13 mouse cellular contexts compared by ENCODE assay signal in genomic region chr16:38282559-38283160, GRCm38 (mm10). TPM values are rescaled to one million over a fixed set of nuclear protein-coding genes. Genes with fewer than 3 reads are reported as not detected.
DNase-seq lines count a peak whose midpoint lies in the region; ATAC-seq lines count a peak whose summit lies in the region.
"Had no signal": no experiment of that assay in that cellular context is flagged by ENCODE, and none has a peak within 500 bp of the region (broad histone marks: within the 10 kb centered on the region; RNA-seq: fewer than 3 reads in every experiment).

No protein-coding gene starts in this region.

- peak; percentile 55 for DNase-seq in intestine, embryonic 14.5 days (ENCODE audit: low spot score)
- no peak for DNase-seq in gastrocnemius, postnatal 36 days
- no peak for DNase-seq in T-cell, adult 2 months (ENCODE audit: low spot score)
- DNase-seq: cerebellum, adult 9-10 months; gastrocnemius, postnatal 14 days had no signal

- WGBS in kidney, embryonic 16.5 days: 79% methylated on average over 7 of the region's 7 CpGs
- WGBS in kidney, embryonic 15.5 days: 75% methylated on average over 7 of the region's 7 CpGs
- 72% methylated on average over 7 of the region's 7 CpGs for WGBS in intestine, embryonic 14.5 days
- WGBS in liver, embryonic 12.5 days (ENCODE audit: insufficient replicate concordance): 50% methylated on average over 7 of the region's 7 CpGs
- 71% methylated on average over 7 of the region's 7 CpGs for WGBS in stomach, embryonic 16.5 days

- H3K4me3 ChIP-seq in kidney, embryonic 16.5 days (ENCODE audit: low read length): no peak overlapping the region
- H3K4me3 ChIP-seq in kidney, embryonic 15.5 days (replicated peaks): no peak overlapping the region
- no peak overlapping the region for H3K4me3 ChIP-seq in intestine, embryonic 14.5 days (ENCODE audit: low read depth, low read length)
- H3K4me3 ChIP-seq in liver, embryonic 12.5 days: no peak overlapping the region
- H3K4me3 ChIP-seq in stomach, embryonic 16.5 days (replicated peaks; ENCODE audit: low read length): no peak overlapping the region
- H3K4me3 ChIP-seq: heart, embryonic 13.5 days; limb, embryonic 13.5 days; midbrain, embryonic 10.5 days had no signal

- no peak overlapping the region for H3K4me2 ChIP-seq in kidney, embryonic 16.5 days (replicated peaks; ENCODE audit: low read depth, low read length)
- no peak overlapping the region for H3K4me2 ChIP-seq in kidney, embryonic 15.5 days
- no peak overlapping the region for H3K4me2 ChIP-seq in intestine, embryonic 14.5 days (ENCODE audit: low read length)
- 0 out of 2 replicates have a peak overlapping the region, but pooled peaks have one; percentile 7 for H3K4me2 ChIP-seq in liver, embryonic 12.5 days
- 0 out of 2 replicates have a peak overlapping the region, but pooled peaks have one; percentile 27 for H3K4me2 ChIP-seq in stomach, embryonic 16.5 days (ENCODE audit: low read depth, low read length)
- H3K4me2 ChIP-seq: heart, embryonic 13.5 days; hindbrain, embryonic 14.5 days; limb, embryonic 13.5 days had no signal

- H3K9ac ChIP-seq in kidney, embryonic 16.5 days (replicated peaks; ENCODE audit: low read length): no peak overlapping the region
- no peak overlapping the region for H3K9ac ChIP-seq in kidney, embryonic 15.5 days
- no peak overlapping the region for H3K9ac ChIP-seq in intestine, embryonic 14.5 days (ENCODE audit: low read length)
- H3K9ac ChIP-seq in liver, embryonic 12.5 days: no peak overlapping the region; the same call in 1 of the 2 replicates
- H3K9ac ChIP-seq in stomach, embryonic 16.5 days (ENCODE audit: low read length): no peak overlapping the region
- H3K9ac ChIP-seq: heart, embryonic 13.5 days; hindbrain, embryonic 14.5 days; limb, embryonic 13.5 days had no signal

- H3K36me3 ChIP-seq in kidney, embryonic 16.5 days (ENCODE audit: insufficient read depth, low read length): no peaks in the 10 kb centered on the region
- H3K36me3 ChIP-seq in kidney, embryonic 15.5 days: no peaks in the 10 kb centered on the region
- no peaks in the 10 kb centered on the region for H3K36me3 ChIP-seq in intestine, embryonic 14.5 days (ENCODE audit: control insufficient read depth, insufficient read depth, low read length)
- H3K36me3 ChIP-seq in liver, embryonic 12.5 days: no peaks in the 10 kb centered on the region
- no peaks in the 10 kb centered on the region for H3K36me3 ChIP-seq in stomach, embryonic 16.5 days (ENCODE audit: control insufficient read depth, insufficient read depth, low read length)
- H3K36me3 ChIP-seq: heart, embryonic 13.5 days; limb, embryonic 13.5 days; midbrain, embryonic 10.5 days had no signal

- 0 out of 2 replicates have a peak, but pooled peaks cover 3% of the 10 kb centered on the region for H3K4me1 ChIP-seq in kidney, embryonic 16.5 days (ENCODE audit: insufficient read depth, low read length)
- peaks cover 6% of the 10 kb centered on the region; the same call in 1 of the 2 replicates for H3K4me1 ChIP-seq in kidney, embryonic 15.5 days
- no peaks in the 10 kb centered on the region for H3K4me1 ChIP-seq in intestine, embryonic 14.5 days (replicated peaks; ENCODE audit: control insufficient read depth, insufficient read depth, low read length)
- peaks cover 10% of the 10 kb centered on the region for H3K4me1 ChIP-seq in liver, embryonic 12.5 days
- H3K4me1 ChIP-seq in stomach, embryonic 16.5 days (ENCODE audit: control insufficient read depth, insufficient read depth, low read length): peaks cover 7% of the 10 kb centered on the region; the same call in 1 of the 2 replicates
- H3K4me1 ChIP-seq: limb, embryonic 13.5 days had no signal

- no peaks in the 10 kb centered on the region for H3K27me3 ChIP-seq in kidney, embryonic 16.5 days (ENCODE audit: insufficient read depth, low read length)
- no peaks in the 10 kb centered on the region for H3K27me3 ChIP-seq in kidney, embryonic 15.5 days
- no peaks in the 10 kb centered on the region for H3K27me3 ChIP-seq in intestine, embryonic 14.5 days (replicated peaks; ENCODE audit: control insufficient read depth, insufficient read depth, low read length)
- no peaks in the 10 kb centered on the region; the same call in 1 of the 2 replicates for H3K27me3 ChIP-seq in liver, embryonic 12.5 days (replicated peaks)
- no peaks in the 10 kb centered on the region for H3K27me3 ChIP-seq in stomach, embryonic 16.5 days (ENCODE audit: control insufficient read depth, insufficient read depth, low read length)
- H3K27me3 ChIP-seq: heart, embryonic 13.5 days; limb, embryonic 13.5 days had no signal

- intact Hi-C loops in gastrocnemius, postnatal 36 days (cut with DNase I): no loop called here

- H3K9me3 ChIP-seq in kidney, embryonic 16.5 days (ENCODE audit: low read length): no peaks in the 10 kb centered on the region
- no peaks in the 10 kb centered on the region for H3K9me3 ChIP-seq in kidney, embryonic 15.5 days (replicated peaks)
- no peaks in the 10 kb centered on the region for H3K9me3 ChIP-seq in intestine, embryonic 14.5 days (ENCODE audit: control insufficient read depth, low read length)
- no peaks in the 10 kb centered on the region for H3K9me3 ChIP-seq in liver, embryonic 12.5 days (replicated peaks)
- H3K9me3 ChIP-seq in stomach, embryonic 16.5 days (replicated peaks; ENCODE audit: control insufficient read depth, low read length): no peaks in the 10 kb centered on the region
- H3K9me3 ChIP-seq: heart, embryonic 13.5 days; limb, embryonic 13.5 days; midbrain, embryonic 10.5 days had no signal

- ATAC-seq in kidney, embryonic 16.5 days (ENCODE audit: low FRiP score, low TSS enrichment): 0 out of 2 replicates have a peak, but pooled peaks have one; percentile 31
- ATAC-seq in kidney, embryonic 15.5 days (replicated peaks; ENCODE audit: low FRiP score): no peak
- ATAC-seq in intestine, embryonic 14.5 days (replicated peaks; ENCODE audit: low FRiP score, low TSS enrichment, low read depth): peak; percentile 71; the same call in 1 of the 2 replicates
- ATAC-seq in liver, embryonic 12.5 days: peak; percentile 61
- peak; percentile 85 for ATAC-seq in stomach, embryonic 16.5 days (ENCODE audit: insufficient read depth, low FRiP score)

- no peak overlapping the region for H3K27ac ChIP-seq in kidney, embryonic 16.5 days (ENCODE audit: low read length)
- H3K27ac ChIP-seq in kidney, embryonic 15.5 days: no peak overlapping the region
- no peak overlapping the region for H3K27ac ChIP-seq in intestine, embryonic 14.5 days (ENCODE audit: low read depth)
- peak overlapping the region; percentile 59; the same call in 1 of the 2 replicates for H3K27ac ChIP-seq in liver, embryonic 12.5 days
- H3K27ac ChIP-seq in stomach, embryonic 16.5 days (ENCODE audit: low read length): no peak overlapping the region
- H3K27ac ChIP-seq: heart, embryonic 13.5 days; hindbrain, embryonic 14.5 days; limb, embryonic 13.5 days; midbrain, embryonic 10.5 days had no signal

RNA-seq across cellular contexts. Expression of gene Nr1i2, which starts 12.0 kb away (rescaled TPM):
- polyA plus RNA-seq in kidney, embryonic 16.5 days (2015; fragmentation: Nextera tagmentation; extraction: Ambion mirVana): 0.39 and 0.46 TPM in 2 replicates
- polyA plus RNA-seq in kidney, embryonic 15.5 days (2015; fragmentation: Nextera tagmentation; extraction: Ambion mirVana): 0.35 and 0.49 TPM in 2 replicates
- 4.7 and 6.7 TPM in 2 replicates for polyA plus RNA-seq in intestine, embryonic 14.5 days (2014; fragmentation: Nextera tagmentation; extraction: Ambion mirVana)
- 1.4 and 1.8 TPM in 2 replicates for polyA plus RNA-seq in liver, embryonic 12.5 days (2016; fragmentation: Nextera tagmentation; extraction: Ambion mirVana)
- 8.6 and 9.2 TPM in 2 replicates for polyA plus RNA-seq in stomach, embryonic 16.5 days (2015; fragmentation: Nextera tagmentation; extraction: Ambion mirVana)
- total RNA-seq in gastrocnemius, postnatal 36 days (2021): not detected
- total RNA-seq: gastrocnemius, postnatal 14 days had no signal
- polyA plus RNA-seq: heart, embryonic 13.5 days; hindbrain, embryonic 14.5 days; limb, embryonic 13.5 days; midbrain, embryonic 10.5 days had no signal

RNA-seq across cellular contexts. Expression of gene Maats1, which starts 59.3 kb away (rescaled TPM):
- 0.08 and 0.26 TPM in 2 replicates for polyA plus RNA-seq in kidney, embryonic 16.5 days (2015; fragmentation: Nextera tagmentation; extraction: Ambion mirVana)
- polyA plus RNA-seq in kidney, embryonic 15.5 days (2015; fragmentation: Nextera tagmentation; extraction: Ambion mirVana): 0.14 and 0.27 TPM in 2 replicates
- 0.08 TPM in 1 of 2 replicates, not detected in the other for polyA plus RNA-seq in intestine, embryonic 14.5 days (2014; fragmentation: Nextera tagmentation; extraction: Ambion mirVana)
- 0.05 TPM in 1 of 2 replicates, not detected in the other for polyA plus RNA-seq in liver, embryonic 12.5 days (2016; fragmentation: Nextera tagmentation; extraction: Ambion mirVana)
- polyA plus RNA-seq in stomach, embryonic 16.5 days (2015; fragmentation: Nextera tagmentation; extraction: Ambion mirVana): 0.15 TPM in 1 of 2 replicates, not detected in the other
- not detected for total RNA-seq in gastrocnemius, postnatal 36 days (2021)
- total RNA-seq: gastrocnemius, postnatal 14 days had no signal

Comparison
In these comparisons a context has a peak if more than half of its experiments do, and no peak if none do; other contexts are left out.
1. H3K4me2 ChIP-seq: peak in liver, embryonic 12.5 days (single experiment) and stomach, embryonic 16.5 days (single experiment); none in kidney, embryonic 16.5 days (single experiment), kidney, embryonic 15.5 days (single experiment) and intestine, embryonic 14.5 days (single experiment).